Mouse (Mus musculus): ENCODE measurements around the gene Tnfsf15.

Gene Tnfsf15

GRCm38 (mm10) chr4:63742101-63742500 is 2.8 kb downstream of the Tnfsf15 start:
- no peak for DNase-seq (ENCODE audit: low spot score)

- no peak for DNase-seq (ENCODE audit: low spot score)
Measured at GRCm38 (mm10) chr4:63740761-63741160, 4.2 kb downstream of the Tnfsf15 start.

- no peak for DNase-seq (ENCODE audit: low spot score)
Measured at GRCm38 (mm10) chr4:63740001-63740400, 4.9 kb downstream of the Tnfsf15 start.

- no peak for DNase-seq (ENCODE audit: low spot score)
Measured at GRCm38 (mm10) chr4:63739524-63739923, 5.4 kb downstream of the Tnfsf15 start.

- DNase-seq (ENCODE audit: low spot score): no peak
Measured at GRCm38 (mm10) chr4:63738364-63738997, 6.4 kb downstream of the Tnfsf15 start.

- no peak for DNase-seq (ENCODE audit: low spot score)
Measured at GRCm38 (mm10) chr4:63731299-63731698, 13.6 kb downstream of the Tnfsf15 start.

- no peak for DNase-seq (ENCODE audit: low spot score)
Measured at GRCm38 (mm10) chr4:63726727-63727126, 18.2 kb downstream of the Tnfsf15 start.

GRCm38 (mm10) chr4:63725981-63726380 is 18.9 kb downstream of the Tnfsf15 start:
- DNase-seq (ENCODE audit: low spot score): no peak

- peak; percentile 76 for DNase-seq (ENCODE audit: low spot score)
Measured at GRCm38 (mm10) chr4:63717922-63718643, 26.8 kb downstream of the Tnfsf15 start.

GRCm38 (mm10) chr4:63711886-63712285 is 33.0 kb downstream of the Tnfsf15 start:
- DNase-seq (ENCODE audit: low spot score): no peak

- DNase-seq (ENCODE audit: low spot score): no peak
Measured at GRCm38 (mm10) chr4:63710431-63711220, 34.3 kb downstream of the Tnfsf15 start.

- no peak for DNase-seq (ENCODE audit: low spot score)
Measured at GRCm38 (mm10) chr4:63706279-63706971, 38.5 kb downstream of the Tnfsf15 start.

- DNase-seq (ENCODE audit: low spot score): no peak
Measured at GRCm38 (mm10) chr4:63704232-63704631, 40.7 kb downstream of the Tnfsf15 start.

- DNase-seq (ENCODE audit: low spot score): no peak
Measured at GRCm38 (mm10) chr4:63703686-63704085, 41.2 kb downstream of the Tnfsf15 start.

GRCm38 (mm10) chr4:63702006-63702704 is 42.8 kb downstream of the Tnfsf15 start:
- no peak for DNase-seq (ENCODE audit: low spot score)

- no peak for DNase-seq (ENCODE audit: low spot score)
Measured at GRCm38 (mm10) chr4:63699749-63700148, 45.2 kb downstream of the Tnfsf15 start.

- no peak for DNase-seq (ENCODE audit: low spot score)
Measured at GRCm38 (mm10) chr4:63696921-63697320, 48.0 kb downstream of the Tnfsf15 start.

- no peak for DNase-seq (ENCODE audit: low spot score)
Measured at GRCm38 (mm10) chr4:63692351-63692750, 52.6 kb downstream of the Tnfsf15 start.

GRCm38 (mm10) chr4:63687429-63687828 is 57.5 kb downstream of the Tnfsf15 start:
- no peak for DNase-seq (ENCODE audit: low spot score)

- DNase-seq (ENCODE audit: low spot score): no peak
Measured at GRCm38 (mm10) chr4:63686157-63686556, 58.8 kb downstream of the Tnfsf15 start.

- DNase-seq (ENCODE audit: low spot score): no peak
Measured at GRCm38 (mm10) chr4:63685253-63685525, 59.7 kb downstream of the Tnfsf15 start.

Measured in testis, postnatal 10 days (tissue).